Mouse (Mus musculus) spleen, adult 12 weeks (tissue): Measurements from ENCODE around the gene Olfr1344.
"Not testable (repeated sequence)": the region's sequence is repeated elsewhere in the genome, so short reads cannot be mapped to it uniquely, and the experiment has no call there.

Experiments
- DNase-seq: peaks from one replicate; pipeline ENCODE4 v3.0.0; 2022; ENCODE audit warnings: low spot score

Olfr1344 gene

DNA sequence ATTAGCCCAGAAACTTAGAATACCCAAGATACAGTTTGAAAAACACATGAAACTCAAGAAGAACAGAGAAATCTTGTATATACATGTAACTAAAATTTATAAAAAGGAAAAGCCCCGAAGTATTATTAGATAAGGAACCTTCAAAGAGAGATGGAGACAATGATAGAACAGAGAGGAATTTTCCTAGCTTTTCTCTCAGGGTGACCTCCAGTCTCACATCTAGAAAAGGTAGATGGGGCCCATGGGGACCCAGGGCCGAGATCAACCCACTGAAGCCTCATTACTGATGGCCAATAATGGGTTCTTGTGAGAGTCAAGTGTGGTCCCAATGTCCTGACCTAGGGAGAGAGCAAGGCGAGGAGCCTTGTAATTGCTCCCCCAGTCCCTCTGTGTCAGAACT lies at the start of gene Olfr1344:
Gene Olfr1344, plus strand, starts transcription at position 301 of the 400 bp plus-strand sequence.
- DNase-seq = no peak

DNA sequence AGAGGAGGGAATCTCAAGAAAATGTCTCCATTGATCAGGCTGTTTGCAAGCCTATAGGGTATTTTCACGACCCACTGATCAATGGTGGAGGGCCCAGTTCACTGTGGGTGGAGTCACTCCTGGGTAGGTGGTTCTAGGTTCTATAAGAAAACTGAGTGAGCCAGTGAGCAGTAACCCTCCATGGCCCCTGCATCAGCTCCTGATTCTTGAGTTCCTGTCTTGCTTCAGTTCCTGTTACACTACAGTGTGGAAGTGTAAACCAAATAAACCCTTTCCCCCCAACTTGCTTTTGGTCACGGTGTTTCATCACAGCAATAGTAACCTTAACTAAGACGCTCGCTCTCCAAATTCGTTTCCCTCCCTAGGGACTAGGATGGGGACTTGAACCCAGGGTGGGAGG lies 49.5 kb upstream of the Olfr1344 start:
- DNase-seq = no peak

DNA sequence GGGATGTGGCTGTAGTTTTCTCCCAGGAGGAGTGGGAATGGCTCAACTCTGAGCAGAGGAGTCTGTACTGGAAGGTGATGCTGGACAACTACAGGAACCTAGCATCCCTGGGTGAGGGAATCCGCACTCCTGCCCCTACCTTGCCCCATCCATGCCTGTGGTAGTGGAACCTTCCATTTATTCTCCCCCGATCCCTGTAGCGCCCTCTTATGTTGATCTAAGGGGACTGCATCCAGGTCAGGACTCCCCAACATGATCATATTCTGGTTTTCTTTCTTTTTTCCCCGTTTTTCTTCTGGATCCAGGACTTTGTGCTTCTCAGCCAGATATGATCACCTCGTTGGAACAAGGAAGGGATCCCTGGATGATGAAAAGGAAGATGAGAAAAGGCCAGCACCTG lies 49.0 kb upstream of the Olfr1344 start:
- no peak for DNase-seq

DNA sequence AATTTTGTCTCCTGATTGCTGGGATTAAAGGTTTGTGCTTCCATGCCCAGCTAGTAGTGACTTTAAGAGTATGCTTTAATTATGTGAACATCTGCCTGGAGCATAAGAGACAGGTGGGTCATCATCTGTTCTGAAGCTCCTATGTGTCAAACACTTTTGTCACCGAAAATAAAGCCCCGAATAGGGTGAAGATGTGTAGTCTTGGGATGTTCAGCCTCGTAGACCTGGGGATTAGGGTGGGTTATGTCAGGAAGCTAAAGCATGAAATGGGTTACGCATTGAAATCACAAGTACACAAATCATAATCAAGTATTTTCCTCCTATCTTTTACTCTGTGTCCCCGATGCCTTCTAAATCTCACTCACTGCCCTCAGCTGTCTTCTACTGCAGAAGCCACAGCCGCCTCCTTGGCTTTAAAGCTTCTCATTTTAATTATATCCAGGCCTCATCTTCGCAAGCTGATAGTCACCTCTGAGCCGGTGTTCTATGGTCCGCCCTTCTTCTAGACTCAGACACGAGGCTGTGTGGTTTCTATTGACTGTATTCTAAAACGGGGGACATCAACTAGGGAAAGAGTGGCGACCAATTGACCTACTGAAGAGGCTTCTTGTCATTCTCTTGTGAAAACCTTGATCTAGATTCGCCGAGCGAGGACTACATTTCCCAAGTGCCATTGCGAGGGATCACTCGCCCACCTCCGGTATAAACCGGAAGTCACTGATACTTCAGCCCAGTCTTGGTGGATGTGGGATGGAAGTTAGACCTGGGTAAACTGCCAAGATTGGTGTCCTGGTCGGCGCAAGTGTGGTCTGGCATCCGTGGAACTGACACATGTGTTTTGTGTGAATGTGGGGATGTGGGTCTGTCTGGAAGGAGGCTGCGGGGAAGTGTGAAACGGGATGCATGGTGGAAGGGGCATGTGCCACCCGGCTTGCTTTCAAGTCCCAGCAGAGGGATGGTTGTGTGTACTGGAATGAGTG lies 40.2 kb upstream of the Olfr1344 start, which contains the start of gene Smim17:
Gene Smim17, plus strand, starts transcription at position 720 of the 980 bp plus-strand sequence.
- no peak for DNase-seq

DNA sequence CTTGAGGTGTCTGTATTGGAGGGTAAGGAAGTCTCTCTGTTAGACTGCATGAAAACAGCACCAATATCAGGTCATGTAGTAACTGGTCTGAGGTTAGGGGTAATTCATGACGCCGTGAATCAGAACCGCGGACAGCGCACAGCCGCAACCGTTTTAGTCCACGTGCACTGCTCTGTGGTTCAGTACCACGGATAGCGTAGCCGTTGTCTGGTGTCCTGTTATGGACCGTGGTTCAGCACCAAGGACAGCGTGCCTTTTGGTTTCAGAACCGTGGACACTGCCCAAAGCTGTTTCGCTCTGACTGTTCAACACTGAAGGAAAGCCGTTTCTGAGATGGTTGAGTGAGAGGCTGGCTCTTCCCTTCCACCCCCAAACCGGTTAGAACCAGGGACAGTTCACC lies 28.4 kb upstream of the Olfr1344 start, which contains the start of gene Gm20715:
Gene Gm20715, plus strand, starts transcription at position 235 of the 400 bp plus-strand sequence.
- peak; percentile 42 for DNase-seq

DNA sequence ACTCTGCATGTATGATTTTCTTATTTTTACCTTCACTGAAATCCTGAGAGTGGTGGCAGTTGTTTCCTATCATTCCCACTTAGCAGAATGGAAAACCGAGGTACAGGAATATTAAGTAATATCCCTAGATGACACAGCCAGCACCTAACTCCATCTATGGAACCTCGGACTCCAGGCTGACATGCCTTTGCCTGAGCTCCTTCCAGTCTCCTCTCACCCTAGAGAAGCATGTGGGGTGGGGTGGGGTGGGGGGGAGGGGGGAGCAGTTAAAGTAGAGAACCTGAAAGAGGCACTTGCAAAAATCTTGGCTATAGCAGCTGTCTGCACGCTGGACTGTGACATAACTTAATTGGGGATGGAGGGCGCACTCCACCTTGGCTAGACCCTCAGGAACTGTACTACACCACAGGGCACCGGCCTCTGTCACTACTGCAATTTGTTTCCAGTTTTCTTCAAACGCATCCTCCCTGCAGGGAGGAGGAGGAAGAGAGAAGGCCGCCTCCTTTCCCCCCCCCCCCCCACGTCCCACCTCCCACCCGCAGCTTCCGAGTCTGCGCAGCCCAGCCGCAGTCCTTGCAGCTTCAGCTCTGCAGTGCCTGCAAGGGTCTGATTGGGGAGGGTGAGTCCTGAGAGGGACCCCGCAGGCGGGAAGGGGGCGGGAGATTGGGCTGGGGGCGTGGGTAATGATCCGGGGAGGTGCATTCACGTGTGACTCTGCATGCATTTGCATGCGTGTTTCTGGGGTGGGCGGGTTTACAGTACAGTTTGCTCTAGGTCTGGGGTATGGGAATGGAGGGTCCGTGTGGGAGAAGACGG lies 23.7 kb upstream of the Olfr1344 start:
- DNase-seq = no peak

DNA sequence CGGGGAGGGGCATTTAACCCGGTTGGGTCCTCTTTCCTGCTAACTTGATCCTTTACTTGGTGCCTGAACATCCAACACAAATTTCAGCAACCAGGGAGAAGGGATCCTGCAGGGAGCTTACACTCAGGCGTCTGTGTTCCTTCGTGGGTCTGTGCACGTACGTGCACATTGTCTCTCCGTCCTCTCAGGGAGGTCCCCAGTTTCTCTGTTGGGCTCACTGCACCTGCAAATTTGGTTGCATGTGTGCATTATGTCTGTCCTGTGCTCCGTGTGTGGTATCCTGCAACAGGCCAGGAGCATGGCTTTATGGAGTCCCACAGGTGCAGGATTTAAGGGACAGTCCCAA lies 23.1 kb upstream of the Olfr1344 start:
- no peak for DNase-seq

DNA sequence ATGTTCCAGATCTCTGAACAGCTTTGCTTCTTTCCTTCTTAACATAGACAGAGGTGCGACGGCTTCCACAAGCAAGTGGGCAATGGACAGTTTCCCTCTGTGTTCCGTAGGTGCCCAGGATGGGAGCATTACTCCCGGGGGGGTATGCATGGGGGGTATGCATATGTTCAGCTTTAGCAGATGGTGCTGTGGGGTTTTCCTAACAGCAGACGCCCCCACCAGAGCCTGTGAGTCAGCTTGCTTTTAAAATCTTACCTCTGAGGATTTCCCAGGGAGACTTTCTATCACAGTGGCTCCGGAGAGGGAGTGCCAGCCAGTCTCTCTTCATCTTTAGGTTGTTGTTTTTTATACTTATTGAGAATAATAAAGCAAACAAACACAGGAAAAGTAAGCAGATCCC lies 18.6 kb upstream of the Olfr1344 start:
- DNase-seq = no peak

DNA sequence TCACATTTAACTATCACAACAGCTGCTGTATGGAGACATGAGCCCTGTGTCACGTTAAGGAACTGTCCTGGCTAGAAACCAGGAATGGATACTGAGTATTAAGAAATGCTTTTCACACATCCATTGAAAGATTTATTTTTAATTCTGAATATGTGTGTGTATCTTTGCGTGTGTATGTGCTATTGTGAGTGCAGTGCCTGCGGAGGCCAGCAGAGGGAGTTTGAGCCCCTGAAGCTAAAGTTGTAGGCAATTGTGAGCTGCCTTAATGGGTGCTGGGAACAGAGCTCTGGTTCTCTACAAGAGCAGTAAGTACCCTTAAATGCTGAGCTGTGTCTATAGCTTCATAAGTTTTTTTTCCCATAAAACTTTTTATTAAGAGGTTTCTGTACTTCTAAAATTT lies 9.1 kb upstream of the Olfr1344 start:
- no peak for DNase-seq

DNA sequence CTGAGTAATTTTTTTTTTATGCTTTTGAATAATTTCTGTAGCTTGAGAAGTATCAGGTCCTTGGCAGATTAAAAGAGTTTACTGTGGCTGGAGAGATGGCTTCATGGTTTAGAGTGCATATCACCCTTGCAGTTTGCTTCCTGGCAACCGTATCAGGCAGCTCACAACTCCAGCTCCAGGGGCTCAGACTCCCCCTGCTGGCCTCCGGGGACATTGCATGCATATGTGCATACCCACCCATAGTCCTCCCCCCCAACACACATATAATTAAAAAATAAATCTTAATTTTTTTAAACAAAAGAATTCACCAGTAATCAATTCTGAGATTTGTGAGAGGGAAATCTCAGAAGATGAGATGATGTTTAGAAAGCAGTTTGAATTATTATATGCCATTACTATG lies 8.1 kb upstream of the Olfr1344 start:
- peak; percentile 9 for DNase-seq

DNA sequence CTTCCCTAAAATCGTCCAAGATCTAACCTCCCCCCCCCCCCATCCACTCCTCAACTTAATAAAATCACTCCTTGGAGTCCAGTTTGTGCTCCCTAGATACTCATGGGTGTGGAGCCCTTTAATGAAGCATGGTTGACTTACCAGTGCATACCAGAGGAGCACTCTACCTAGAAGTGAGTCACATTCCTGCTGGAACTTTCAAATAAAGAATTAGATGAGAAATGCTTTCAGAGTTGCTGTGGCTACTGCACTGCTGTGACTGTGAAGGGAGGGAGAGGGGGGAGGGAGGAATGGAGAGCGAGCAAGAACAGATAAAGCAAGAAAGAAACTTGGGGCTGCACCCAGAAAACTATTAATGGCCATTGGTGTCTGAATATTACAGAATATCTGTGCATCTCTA lies 2.7 kb downstream of the Olfr1344 start:
- DNase-seq = no peak

DNA sequence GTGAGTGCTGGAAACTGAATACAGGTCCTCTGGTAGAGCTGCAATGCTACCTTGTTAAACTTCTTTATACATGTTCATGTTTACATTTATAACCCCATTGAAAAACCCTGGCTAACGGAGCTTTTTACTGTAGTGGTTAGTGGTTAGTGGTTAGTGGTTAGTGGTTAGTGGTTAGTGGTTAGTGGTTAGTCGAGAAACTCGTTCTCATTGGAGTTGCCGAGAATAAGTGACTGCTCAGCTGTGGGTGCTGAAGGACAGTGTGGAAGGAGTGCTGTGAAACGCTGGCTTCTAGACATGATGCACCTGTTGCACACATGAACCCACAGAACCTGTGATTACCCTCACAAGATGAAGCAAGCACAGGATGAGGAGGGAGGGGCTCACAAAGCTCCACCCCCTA lies 9.3 kb downstream of the Olfr1344 start:
- DNase-seq = no peak

DNA sequence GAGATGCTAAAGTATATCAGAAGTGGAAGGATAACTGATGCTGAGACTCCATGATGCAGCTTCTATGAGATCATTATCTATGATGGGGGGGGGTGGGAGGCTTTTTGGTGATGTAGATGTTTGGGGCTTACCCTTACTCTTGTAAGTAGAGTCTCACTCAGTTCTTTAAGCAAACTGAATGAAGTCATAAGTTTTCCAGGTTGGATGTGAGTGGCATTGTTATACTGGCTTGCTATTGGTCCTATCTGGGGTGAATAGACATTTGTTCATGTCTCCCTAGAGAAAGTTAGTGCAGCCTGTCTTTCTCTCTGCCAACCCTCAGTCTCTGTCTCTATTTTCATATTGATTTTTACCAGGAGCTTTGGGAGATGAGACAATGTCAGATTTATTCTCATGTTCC lies 17.4 kb downstream of the Olfr1344 start, which contains the start of gene Olfr1336:
Gene Olfr1336, plus strand, starts transcription at position 301 of the 400 bp plus-strand sequence.
- no peak for DNase-seq

DNA sequence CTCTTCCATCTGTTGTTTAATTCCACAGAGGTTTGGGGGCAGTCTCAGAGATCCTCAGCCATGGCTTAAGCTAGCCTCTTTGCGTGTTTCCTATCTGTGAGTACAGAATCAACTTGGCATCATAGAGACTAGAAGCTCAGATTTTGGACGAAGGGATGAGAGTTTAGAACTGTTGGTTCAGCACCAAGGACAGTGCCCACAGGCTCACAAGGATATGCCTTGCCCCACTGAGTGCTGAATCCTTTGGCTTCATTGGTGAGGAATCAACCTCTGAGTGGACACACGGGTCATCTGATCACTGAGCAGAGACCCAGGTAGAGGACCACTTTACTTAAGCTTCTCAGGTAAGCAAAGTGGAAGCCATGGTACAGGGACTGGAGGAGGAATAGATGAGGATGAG lies 17.9 kb downstream of the Olfr1344 start:
- no peak for DNase-seq

DNA sequence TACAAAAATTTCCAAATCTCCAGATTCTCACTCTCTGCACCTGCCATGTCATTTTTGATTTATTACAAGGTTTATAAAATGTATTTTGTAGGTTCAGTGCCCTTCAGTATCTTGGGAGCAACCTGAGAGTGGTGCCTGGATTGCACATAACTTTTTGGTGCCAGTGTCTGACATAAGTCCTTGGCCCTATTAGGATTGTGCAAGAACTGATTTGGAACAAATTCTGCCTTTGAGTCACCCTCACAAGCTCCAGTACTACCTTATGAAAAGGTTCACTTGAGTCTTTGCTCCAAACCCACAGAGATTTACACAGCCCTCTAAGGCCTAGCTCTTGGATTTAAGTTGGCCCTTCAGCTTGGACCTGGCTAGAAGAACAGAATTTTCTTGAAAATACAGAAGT lies 28.5 kb downstream of the Olfr1344 start, which contains the start of gene Olfr1346:
Gene Olfr1346, plus strand, starts transcription at position 151 of the 400 bp plus-strand sequence.
- no peak for DNase-seq

DNA sequence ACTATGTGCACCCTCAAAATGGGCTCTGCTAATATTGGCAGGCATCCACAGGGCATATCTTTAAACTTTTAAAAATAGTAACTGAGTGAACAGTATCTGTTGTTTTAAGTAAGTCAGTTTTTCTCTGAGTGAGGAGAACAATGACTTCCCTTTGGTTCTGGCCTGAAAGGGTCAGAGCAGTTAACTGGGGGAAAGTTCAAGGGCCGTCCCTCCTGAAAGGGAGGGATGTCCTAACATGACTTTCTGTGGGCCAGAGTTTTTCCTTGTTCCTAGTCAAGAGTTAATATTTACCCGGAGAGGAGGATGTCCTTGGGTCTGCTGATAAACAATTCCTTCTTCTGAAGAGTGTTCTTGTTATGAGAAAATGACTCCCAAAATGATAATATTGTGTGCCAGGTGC lies 39.1 kb downstream of the Olfr1344 start:
- not testable (repeated sequence) for DNase-seq

DNA sequence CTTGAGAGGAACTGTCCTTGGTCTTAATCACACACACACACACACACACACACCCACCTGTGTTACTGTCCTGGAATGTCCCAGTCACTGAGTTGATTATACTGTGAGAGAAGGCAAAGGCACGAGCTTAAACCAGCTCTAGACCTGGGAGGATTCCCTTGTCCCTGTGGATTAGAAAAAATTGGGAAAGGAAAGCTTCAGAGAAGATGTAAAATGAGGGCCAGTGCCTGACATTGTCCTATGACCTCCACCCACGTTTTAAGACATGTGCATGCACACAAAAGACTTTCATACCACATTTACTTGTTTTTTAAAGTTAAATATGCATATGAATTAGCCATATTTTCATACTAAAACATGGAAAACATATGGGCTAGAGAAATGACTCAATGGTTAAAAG lies 48.4 kb downstream of the Olfr1344 start, which contains the start of gene Olfr5:
Gene Olfr5, minus strand, starts transcription at position 101 of the 400 bp plus-strand sequence.
- no peak for DNase-seq
